Mouse (Mus musculus): ENCODE data around the gene Dhcr24.

GRCm38 (mm10) chr4:106560213-106560845, 509 bp upstream of the Dhcr24 start:
- TF ChIP-seq POLR2A (IDR thresholded peaks at IDR 0.05; ENCODE audit: borderline replicate concordance, insufficient read depth, low read length) (no peak), CTCF (IDR thresholded peaks at IDR 0.05; ENCODE audit: borderline replicate concordance, insufficient read depth, low read depth, low read length) (no peak)
